Comparison of ENCODE assay signal across 8 mouse cellular contexts in genomic region chr9:103432122-103432778, GRCm38 (mm10). TPM values are rescaled to one million over a fixed set of nuclear protein-coding genes. Genes with fewer than 3 reads are reported as not detected.
A peak's percentile ranks its signal among the peaks of the same experiment; 100 is the strongest.
DNase-seq lines count a peak whose midpoint lies in the region; ATAC-seq lines count a peak whose summit lies in the region.

No protein-coding gene starts in this region.

- H3K27me3 ChIP-seq in forebrain, embryonic 16.5 days (replicated peaks; ENCODE audit: control insufficient read depth, insufficient read depth, low read length): no peaks in the 10 kb centered on the region
- H3K27me3 ChIP-seq in hindbrain, embryonic 10.5 days (ENCODE audit: insufficient read depth, poor library complexity, severe bottlenecking): no peaks in the 10 kb centered on the region

- H3K27ac ChIP-seq in forebrain, embryonic 16.5 days (ENCODE audit: low read length): 0 out of 2 replicates have a peak overlapping the region, but pooled peaks have one; percentile 43
- H3K27ac ChIP-seq in hindbrain, embryonic 10.5 days: no peak overlapping the region

- no peaks in the 10 kb centered on the region for H3K36me3 ChIP-seq in forebrain, embryonic 16.5 days (ENCODE audit: control insufficient read depth, insufficient read depth)
- H3K36me3 ChIP-seq in hindbrain, embryonic 10.5 days: no peaks in the 10 kb centered on the region

- 0 out of 2 replicates have a peak, but pooled peaks have one; percentile 15 for ATAC-seq in forebrain, embryonic 16.5 days

- no peak overlapping the region for H3K9ac ChIP-seq in forebrain, embryonic 16.5 days (replicated peaks; ENCODE audit: low read depth, low read length)

- no peak overlapping the region for H3K4me3 ChIP-seq in forebrain, embryonic 16.5 days (replicated peaks; ENCODE audit: low read length)
- no peak overlapping the region for H3K4me3 ChIP-seq in hindbrain, embryonic 10.5 days

- 42% methylated on average over 13 of the region's 13 CpGs for WGBS in forebrain, embryonic 16.5 days
- WGBS in hindbrain, embryonic 10.5 days: 75% methylated on average over 13 of the region's 13 CpGs

- no peaks in the 10 kb centered on the region for H3K9me3 ChIP-seq in forebrain, embryonic 16.5 days (ENCODE audit: control insufficient read depth, low read length)
- no peaks in the 10 kb centered on the region for H3K9me3 ChIP-seq in hindbrain, embryonic 10.5 days

- H3K4me2 ChIP-seq in forebrain, embryonic 16.5 days (ENCODE audit: low read length): no peak overlapping the region

- H3K4me1 ChIP-seq in forebrain, embryonic 16.5 days (replicated peaks; ENCODE audit: control insufficient read depth, insufficient read depth, low read length): peaks cover 5% of the 10 kb centered on the region
- H3K4me1 ChIP-seq in hindbrain, embryonic 10.5 days (replicated peaks): no peaks in the 10 kb centered on the region

- peak; percentile 21 for DNase-seq in kidney, postnatal 10 days
- no peak for DNase-seq in kidney, postnatal 36 days
- DNase-seq in NIH3T3 (ENCODE audit: low read depth): peak; percentile 68
- peak; percentile 21 for DNase-seq in lung, postnatal 10 days
- DNase-seq in Muller cell, postnatal 12 days (ENCODE audit: inconsistent ontology term): no peak
- no peak for DNase-seq in left cerebral cortex, adult 9 months (ENCODE audit: low spot score in 2 of 2)
- no peak for DNase-seq in hindbrain, embryonic 10.5 days (ENCODE audit: low spot score)

RNA-seq across cellular contexts. Expression of gene Bfsp2, which starts 48.0 kb away (rescaled TPM):
- 0.90 and 1.1 TPM in 2 replicates for polyA plus RNA-seq in forebrain, embryonic 16.5 days (2015; fragmentation: Nextera tagmentation; extraction: Ambion mirVana)
- polyA plus RNA-seq in hindbrain, embryonic 10.5 days (2016; fragmentation: Nextera tagmentation; extraction: Ambion mirVana): 0.90 and 2.5 TPM in 2 replicates

Comparison
In these comparisons a context has a peak if more than half of its experiments do, and no peak if none do; other contexts are left out.
1. DNase-seq: peak in kidney, postnatal 10 days (single experiment), NIH3T3 (single experiment) and lung, postnatal 10 days (single experiment); none in kidney, postnatal 36 days (0 of 2), Muller cell, postnatal 12 days (single experiment), left cerebral cortex, adult 9 months (0 of 2) and hindbrain, embryonic 10.5 days (single experiment).